Mouse (Mus musculus) heart, postnatal 0 days (tissue): ENCODE measurements around the gene Lmna. TPM values are rescaled to one million over a fixed set of nuclear protein-coding genes. Genes with fewer than 3 reads are reported as not detected.

Experiments used
- ATAC-seq: fragments of 200-750 bp; cut with Nextera tagmentation; 2 replicates; pipeline ENCODE4 v1.8.0; 2017; ENCODE audit warnings: low read depth, moderate number of reproducible peaks, moderate library complexity; ENCODE audit not compliant: insufficient read depth
- DNase-seq: peaks from one replicate; pipeline ENCODE4 v3.0.0-alpha.2; 2016; ENCODE audit warnings: low spot score
- H3K27ac ChIP-seq: fragments of 300-500 bp; sonication (generic); 2 replicates; pipeline ENCODE4 v1.5.1; 2014; ENCODE audit warnings: low read depth, mild to moderate bottlenecking
- H3K27me3 ChIP-seq: fragments of 300-500 bp; sonication (generic); 2 replicates; pipeline ENCODE4 v1.6.1; 2014; ENCODE audit warnings: low read length, mixed read lengths; ENCODE audit not compliant: control insufficient read depth, insufficient read depth
- H3K36me3 ChIP-seq: fragments of 300-500 bp; sonication (generic); replicated peaks from 2 replicates; pipeline ENCODE4 v1.6.1; 2014; ENCODE audit warnings: low read length, mixed read lengths; ENCODE audit not compliant: control insufficient read depth, insufficient read depth
- H3K4me1 ChIP-seq: fragments of 300-500 bp; sonication (generic); 2 replicates; pipeline ENCODE4 v1.6.1; 2014; ENCODE audit warnings: antibody characterized with exemption; ENCODE audit not compliant: control insufficient read depth, insufficient read depth
- H3K4me2 ChIP-seq: fragments of 300-500 bp; sonication (generic); 2 replicates; pipeline ENCODE4 v1.6.1; 2014; ENCODE audit warnings: low read depth, mild to moderate bottlenecking, low read length, moderate library complexity
- H3K4me3 ChIP-seq: fragments of 300-500 bp; sonication (generic); 2 replicates; pipeline ENCODE4 v1.5.1; 2014; ENCODE audit warnings: low read depth, low read length
- H3K9ac ChIP-seq: fragments of 300-500 bp; sonication (generic); replicated peaks from 2 replicates; pipeline ENCODE4 v1.6.1; 2014; ENCODE audit warnings: low read depth, low read length, mixed read lengths
- H3K9me3 ChIP-seq: fragments of 300-500 bp; sonication (generic); replicated peaks from 2 replicates; pipeline ENCODE4 v1.6.1; 2016; ENCODE audit warnings: low read length; ENCODE audit not compliant: control insufficient read depth
- CTCF ChIP-seq: IDR thresholded peaks from 2 replicates; pipeline ENCODE4 v1.5.1; 2016; ENCODE audit warnings: antibody characterized with exemption, control low read depth, low read depth
- EP300 ChIP-seq: IDR thresholded peaks from 2 replicates; pipeline ENCODE4 v1.6.1; 2016; ENCODE audit warnings: antibody characterized with exemption, low read depth
- WGBS: fragments of 180-500 bp; shearing (Covaris S2); extraction: QIAGEN DNeasy Blood & Tissue Kit; methylation state at CpG from one replicate; pipeline ENCODE4 v1.1.7; 2014; 5-methylcytosine and 5-hydroxymethylcytosine counted together
- polyA plus RNA-seq: library from polyadenylated mRNA; unstranded; fragments of >200 nt; fragmentation: Nextera tagmentation; extraction: Ambion mirVana; gene quantifications from 2 replicates; pipeline ENCODE4 v1.2.1, GENCODE M21; 2015
- total RNA-seq: library from RNA; depleted of rRNA; stranded (reverse); fragments of >200 nt; gene quantifications from 2 replicates; pipeline ENCODE4 v1.2.3, GENCODE M21; 2014; ENCODE audit warnings: low replicate concordance

Gene Lmna
- total and polyA plus RNA-seq, 2 experiments from 2014 or later, result 122 to 156 TPM

DNA sequence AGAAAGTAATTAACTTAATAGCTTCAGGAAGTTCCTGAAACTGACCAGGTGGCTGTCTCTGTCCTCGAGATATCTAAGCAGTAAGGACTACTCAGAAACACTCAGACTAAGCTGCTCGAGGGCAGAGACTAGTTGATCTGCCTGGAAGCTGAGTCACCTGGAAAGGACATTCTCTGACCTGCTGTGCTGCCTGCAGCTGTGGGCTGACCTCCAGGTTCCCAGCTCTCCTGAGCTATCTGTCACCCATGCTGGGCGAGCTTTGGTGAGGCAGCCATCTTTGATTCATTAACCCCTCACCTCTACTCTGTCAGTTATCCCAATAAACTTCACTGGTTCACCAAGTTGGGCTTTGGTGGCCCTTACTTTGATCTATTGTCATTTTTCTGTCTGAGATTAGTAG, 30.6 kb downstream of the Lmna start:
- no peaks in the 10 kb centered on the region for H3K9me3 ChIP-seq
- H3K4me3 ChIP-seq, result no peak overlapping the region
- ATAC-seq (no peak), DNase-seq (no peak)
- 40% methylated on average over 3 of the region's 3 CpGs for WGBS
- H3K36me3 ChIP-seq, result peaks cover 31% of the 10 kb centered on the region
- H3K4me1 ChIP-seq, result no peaks in the 10 kb centered on the region
- H3K27me3 ChIP-seq, result no peaks in the 10 kb centered on the region
- no peak overlapping the region for H3K4me2 ChIP-seq
- H3K27ac ChIP-seq, result no peak overlapping the region
- no peak overlapping the region for H3K9ac ChIP-seq
- TF ChIP-seq CTCF, result no peak
- TF ChIP-seq EP300, result no peak

DNA sequence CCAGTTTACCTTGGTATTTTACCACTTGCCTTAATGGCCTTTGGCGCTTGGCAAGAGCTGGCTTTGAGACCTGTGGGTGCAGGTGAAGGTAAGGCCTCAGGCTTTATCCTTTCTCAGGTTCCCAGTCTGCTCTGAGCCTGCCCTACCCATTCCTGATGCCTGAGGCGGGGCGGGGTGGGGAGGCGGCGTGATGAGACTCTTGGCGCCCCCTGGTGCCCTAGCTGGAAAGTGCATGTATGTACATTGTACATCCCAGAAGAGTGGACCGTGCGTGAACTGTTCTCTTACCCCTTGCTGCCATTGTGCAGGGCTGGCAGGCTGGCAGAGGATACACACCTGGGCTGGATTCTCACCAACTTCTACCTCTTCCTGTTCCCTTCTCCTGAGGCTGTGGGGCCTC, 32.0 kb downstream of the Lmna start:
- no peaks in the 10 kb centered on the region for H3K9me3 ChIP-seq
- TF ChIP-seq CTCF, result peak; percentile 79
- no peak for TF ChIP-seq EP300
- ATAC-seq, result peak; percentile 86
- no peak overlapping the region for H3K27ac ChIP-seq
- H3K4me1 ChIP-seq, result no peaks in the 10 kb centered on the region
- peaks cover 19% of the 10 kb centered on the region for H3K36me3 ChIP-seq
- no peak overlapping the region for H3K4me2 ChIP-seq
- WGBS, result 2% methylated on average over 8 of the region's 8 CpGs
- no peaks in the 10 kb centered on the region for H3K27me3 ChIP-seq
- H3K9ac ChIP-seq, result no peak overlapping the region
- peak; percentile 62 for DNase-seq
- H3K4me3 ChIP-seq, result no peak overlapping the region

DNA sequence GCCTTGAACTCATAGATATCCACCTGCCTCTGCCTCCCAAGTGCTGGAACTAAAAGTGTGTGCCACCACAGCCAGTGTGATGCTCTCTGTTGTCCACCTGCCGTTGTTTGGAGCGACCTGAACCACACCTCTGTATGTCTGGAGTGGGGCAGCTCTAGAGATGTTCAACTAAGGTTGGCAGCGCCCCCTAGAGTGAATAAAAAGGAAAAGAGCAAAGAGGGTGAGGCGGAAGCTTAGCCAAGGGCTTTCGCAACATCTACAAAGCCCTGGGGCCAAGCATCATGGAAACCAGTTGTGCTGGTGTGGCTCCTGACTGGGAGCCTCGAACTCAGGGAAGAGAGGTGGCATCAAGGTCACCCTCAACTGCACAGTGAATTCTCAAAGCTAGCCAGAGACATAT, 33.4 kb downstream of the Lmna start:
- 58% methylated on average over 6 of the region's 6 CpGs for WGBS
- no peak for ATAC-seq
- no peak for TF ChIP-seq CTCF
- no peak for TF ChIP-seq EP300

DNA sequence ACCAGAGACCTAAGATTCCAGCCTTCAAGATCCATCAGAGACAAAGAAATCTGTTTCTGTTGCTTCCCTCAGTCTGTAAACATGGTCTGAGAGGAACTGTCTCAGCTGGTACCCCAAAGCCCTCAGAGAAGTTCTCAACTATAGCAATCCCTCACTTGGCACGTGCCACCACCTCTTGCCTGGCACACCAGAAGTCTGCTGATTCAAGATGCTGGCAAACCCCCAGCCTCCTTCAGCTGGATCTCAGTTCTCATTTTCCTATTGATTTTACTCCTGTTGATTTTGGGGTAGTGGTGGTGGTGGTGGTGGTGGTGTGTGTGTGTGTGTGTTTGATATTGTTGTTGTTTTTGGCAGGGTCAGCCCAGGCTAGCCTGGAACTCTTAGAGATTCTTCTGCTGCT, 36.2 kb downstream of the Lmna start:
- H3K27me3 ChIP-seq, result no peaks in the 10 kb centered on the region
- DNase-seq, result no peak
- H3K4me1 ChIP-seq, result no peaks in the 10 kb centered on the region
- H3K4me3 ChIP-seq, result no peak overlapping the region
- 84% methylated on average over 1 of the region's 1 CpGs for WGBS
- no peak overlapping the region for H3K27ac ChIP-seq
- H3K36me3 ChIP-seq, result no peaks in the 10 kb centered on the region
- no peaks in the 10 kb centered on the region for H3K9me3 ChIP-seq
- ATAC-seq, result no peak
- H3K9ac ChIP-seq, result no peak overlapping the region
- TF ChIP-seq CTCF, result no peak
- TF ChIP-seq EP300, result no peak
- H3K4me2 ChIP-seq, result no peak overlapping the region

More for the DNA sequence above, 33.4 kb downstream of the Lmna start:
- Histone ChIP-seq H3K9me3 (no peaks in the 10 kb centered on the region), H3K4me1 (no peaks in the 10 kb centered on the region), H3K36me3 (peaks cover 7% of the 10 kb centered on the region), H3K27ac (no peak overlapping the region), H3K9ac (no peak overlapping the region), H3K4me3 (no peak overlapping the region), H3K4me2 (no peak overlapping the region), H3K27me3 (no peaks in the 10 kb centered on the region)
- no peak for DNase-seq

DNA sequence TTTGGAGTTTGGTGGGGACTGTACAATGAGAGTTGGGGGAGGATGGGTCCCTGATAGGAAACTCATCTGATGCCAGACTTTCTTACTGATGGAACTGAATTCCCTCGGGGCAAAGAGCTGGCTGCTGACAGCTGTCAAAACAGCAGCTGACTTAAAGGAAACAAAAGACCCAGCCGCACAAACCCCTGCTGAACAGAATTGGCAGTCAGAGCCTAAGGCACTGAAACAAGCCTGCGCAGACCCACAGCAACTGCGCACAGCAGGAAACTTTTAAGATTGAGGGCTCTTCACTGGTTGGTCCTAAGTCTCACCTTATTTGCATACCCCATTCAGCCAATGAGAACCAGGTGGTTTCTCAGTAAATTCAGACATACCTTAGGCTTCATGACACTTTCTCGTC, 36.7 kb downstream of the Lmna start:
- Histone ChIP-seq H3K36me3 (no peaks in the 10 kb centered on the region), H3K9ac (no peak overlapping the region), H3K4me1 (no peaks in the 10 kb centered on the region), H3K27ac (no peak overlapping the region), H3K4me3 (no peak overlapping the region), H3K4me2 (no peak overlapping the region), H3K27me3 (no peaks in the 10 kb centered on the region), H3K9me3 (no peaks in the 10 kb centered on the region)
- ATAC-seq (no peak), DNase-seq (no peak)
- 20% methylated on average over 5 of the region's 5 CpGs for WGBS
- TF ChIP-seq EP300, result no peak
- TF ChIP-seq CTCF, result no peak

DNA sequence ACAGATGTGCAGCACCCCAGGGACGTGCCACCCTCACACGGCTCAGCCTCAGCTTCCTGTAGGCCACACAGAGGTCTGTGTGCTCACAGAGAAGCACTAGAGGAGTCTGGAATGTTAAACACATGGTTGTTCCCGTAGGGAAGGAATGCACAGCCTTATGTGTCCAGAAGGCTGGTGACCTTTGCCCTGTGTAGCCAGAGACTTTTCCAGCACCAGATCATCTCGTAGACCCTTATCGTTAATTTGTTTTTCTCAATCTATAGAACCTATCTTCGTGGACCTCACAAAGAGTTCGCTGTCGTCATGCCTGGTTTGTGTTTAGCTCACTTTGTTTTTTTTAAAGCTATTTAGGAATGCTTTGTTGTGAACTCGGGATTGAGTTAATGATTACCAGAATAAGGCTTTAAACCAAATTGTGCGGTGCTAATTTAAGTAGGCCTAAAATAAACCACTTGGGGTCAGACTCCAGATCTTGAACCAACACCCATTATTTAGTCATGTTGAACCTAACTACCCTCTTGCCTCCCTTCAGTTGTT, 38.7 kb downstream of the Lmna start:
- no peak overlapping the region for H3K27ac ChIP-seq
- H3K36me3 ChIP-seq, result no peaks in the 10 kb centered on the region
- no peak overlapping the region for H3K4me3 ChIP-seq
- DNase-seq (no peak), ATAC-seq (no peak)
- TF ChIP-seq CTCF (no peak), EP300 (no peak)
- no peaks in the 10 kb centered on the region for H3K4me1 ChIP-seq
- WGBS, result 55% methylated on average over 10 of the region's 10 CpGs
- H3K4me2 ChIP-seq, result no peak overlapping the region
- no peaks in the 10 kb centered on the region for H3K9me3 ChIP-seq
- H3K27me3 ChIP-seq, result no peaks in the 10 kb centered on the region
- no peak overlapping the region for H3K9ac ChIP-seq
